In genomic region chr2:119329123-119329817, GRCm38 (mm10) we compare ENCODE assay signal across 10 mouse cellular contexts. TPM values are rescaled to one million over a fixed set of nuclear protein-coding genes. Genes with fewer than 3 reads are reported as not detected.
DNase-seq lines count a peak whose midpoint lies in the region; ATAC-seq and TF ChIP-seq lines count a peak whose summit lies in the region.
"Had no signal": no experiment of that assay in that cellular context is flagged by ENCODE, and none has a peak within 500 bp of the region (broad histone marks: within the 10 kb centered on the region; RNA-seq: fewer than 3 reads in every experiment).

No protein-coding gene starts in this region.

- peak overlapping the region; percentile 96; the same call in 1 of the 2 replicates for H3K4me2 ChIP-seq in heart, embryonic 11.5 days
- H3K4me2 ChIP-seq in lung, embryonic 14.5 days, result peak overlapping the region; percentile 92
- no peak overlapping the region for H3K4me2 ChIP-seq in hindbrain, embryonic 16.5 days (ENCODE audit: low read length)
- no peak overlapping the region for H3K4me2 ChIP-seq in neural tube, embryonic 14.5 days (ENCODE audit: low read depth, low read length)

- WGBS in heart, embryonic 11.5 days (ENCODE audit: insufficient replicate concordance), result 53% methylated on average over 3 of the region's 3 CpGs
- 35% methylated on average over 3 of the region's 3 CpGs for WGBS in lung, embryonic 14.5 days
- 41% methylated on average over 3 of the region's 3 CpGs for WGBS in hindbrain, embryonic 16.5 days
- WGBS in neural tube, embryonic 14.5 days, result 40% methylated on average over 3 of the region's 3 CpGs

- no peak for TF ChIP-seq CTCF in lung, embryonic 14.5 days (IDR thresholded peaks at IDR 0.05; ENCODE audit: low read depth)

- DNase-seq in heart, postnatal 14 days, result no peak
- peak; percentile 61 for DNase-seq in lung, embryonic 14.5 days
- no peak for DNase-seq in lung, postnatal 14 days
- no peak for DNase-seq in frontal cortex, adult 2 months (ENCODE audit: extremely low spot score in 1 of 2, low spot score in 1 of 2)
- DNase-seq in embryo, embryonic 10.5 days (ENCODE audit: low spot score), result no peak
- DNase-seq: liver, embryonic 13.5 days had no signal

- no peak overlapping the region for H3K9ac ChIP-seq in heart, embryonic 11.5 days (ENCODE audit: low read depth, low read length)
- H3K9ac ChIP-seq in lung, embryonic 14.5 days, result no peak overlapping the region
- H3K9ac ChIP-seq in hindbrain, embryonic 16.5 days (ENCODE audit: low read depth, low read length), result no peak overlapping the region
- H3K9ac ChIP-seq in neural tube, embryonic 14.5 days (replicated peaks; ENCODE audit: low read depth, low read length), result no peak overlapping the region
- H3K9ac ChIP-seq: liver, embryonic 13.5 days had no signal

- peaks cover 16% of the 10 kb centered on the region for H3K4me1 ChIP-seq in heart, embryonic 11.5 days (ENCODE audit: control insufficient read depth, insufficient read depth, low read length)
- peaks cover 12% of the 10 kb centered on the region for H3K4me1 ChIP-seq in lung, embryonic 14.5 days (ENCODE audit: insufficient read depth)
- peaks cover 34% of the 10 kb centered on the region for H3K4me1 ChIP-seq in hindbrain, embryonic 16.5 days (ENCODE audit: control insufficient read depth, insufficient read depth, low read depth, low read length)
- H3K4me1 ChIP-seq in neural tube, embryonic 14.5 days (ENCODE audit: control insufficient read depth, insufficient read depth, low read length), result peaks cover 31% of the 10 kb centered on the region

- H3K36me3 ChIP-seq in heart, embryonic 11.5 days (ENCODE audit: control insufficient read depth, insufficient read depth, low read length), result no peaks in the 10 kb centered on the region
- H3K36me3 ChIP-seq in lung, embryonic 14.5 days (ENCODE audit: insufficient read depth), result peaks cover 13% of the 10 kb centered on the region
- no peaks in the 10 kb centered on the region for H3K36me3 ChIP-seq in hindbrain, embryonic 16.5 days (ENCODE audit: control insufficient read depth, insufficient read depth, low read length)
- no peaks in the 10 kb centered on the region for H3K36me3 ChIP-seq in neural tube, embryonic 14.5 days (ENCODE audit: control insufficient read depth, insufficient read depth, low read length)
- H3K36me3 ChIP-seq: liver, embryonic 13.5 days had no signal

- intact Hi-C loops in heart, postnatal 14 days (cut with DNase I), result no loop called here

- H3K27ac ChIP-seq in heart, embryonic 11.5 days (ENCODE audit: low read depth, low read length), result no peak overlapping the region
- H3K27ac ChIP-seq in lung, embryonic 14.5 days (ENCODE audit: low read depth), result peak overlapping the region; percentile 67
- peak overlapping the region; percentile 27; the same call in 1 of the 2 replicates for H3K27ac ChIP-seq in hindbrain, embryonic 16.5 days (ENCODE audit: low read depth, low read length)
- no peak overlapping the region for H3K27ac ChIP-seq in neural tube, embryonic 14.5 days (ENCODE audit: low read depth, low read length)
- H3K27ac ChIP-seq: liver, embryonic 13.5 days had no signal

- peaks cover 74% of the 10 kb centered on the region for H3K27me3 ChIP-seq in heart, embryonic 11.5 days (ENCODE audit: control insufficient read depth, insufficient read depth, low read length)
- H3K27me3 ChIP-seq in lung, embryonic 14.5 days (ENCODE audit: insufficient read depth, low read length), result peaks cover 53% of the 10 kb centered on the region
- peaks cover 46% of the 10 kb centered on the region for H3K27me3 ChIP-seq in hindbrain, embryonic 16.5 days (replicated peaks; ENCODE audit: control insufficient read depth, insufficient read depth, low read length)
- peaks cover 54% of the 10 kb centered on the region for H3K27me3 ChIP-seq in neural tube, embryonic 14.5 days (ENCODE audit: control insufficient read depth, insufficient read depth, low read length)

- H3K4me3 ChIP-seq in heart, embryonic 11.5 days (ENCODE audit: low read depth, low read length), result no peak overlapping the region
- no peak overlapping the region for H3K4me3 ChIP-seq in lung, embryonic 14.5 days (ENCODE audit: low read depth, low read length)
- H3K4me3 ChIP-seq in hindbrain, embryonic 16.5 days (ENCODE audit: low read length), result no peak overlapping the region
- no peak overlapping the region for H3K4me3 ChIP-seq in neural tube, embryonic 14.5 days (ENCODE audit: low read depth, low read length)
- H3K4me3 ChIP-seq: liver, embryonic 13.5 days had no signal

- no peak for ATAC-seq in heart, embryonic 11.5 days (replicated peaks; ENCODE audit: insufficient number of reproducible peaks, low FRiP score, low TSS enrichment)
- ATAC-seq in lung, embryonic 14.5 days (ENCODE audit: insufficient read depth), result peak; percentile 59
- ATAC-seq in hindbrain, embryonic 16.5 days, result peak; percentile 35; the same call in 1 of the 2 replicates
- peak; percentile 35 for ATAC-seq in neural tube, embryonic 14.5 days (ENCODE audit: low read depth)

- H3K9me3 ChIP-seq in heart, embryonic 11.5 days (replicated peaks; ENCODE audit: control insufficient read depth, low read length), result no peaks in the 10 kb centered on the region
- H3K9me3 ChIP-seq in lung, embryonic 14.5 days (ENCODE audit: low read depth, low read length), result no peaks in the 10 kb centered on the region
- no peaks in the 10 kb centered on the region for H3K9me3 ChIP-seq in hindbrain, embryonic 16.5 days (ENCODE audit: control insufficient read depth, low read length)
- H3K9me3 ChIP-seq in neural tube, embryonic 14.5 days (ENCODE audit: control insufficient read depth, low read length), result no peaks in the 10 kb centered on the region
- H3K9me3 ChIP-seq: liver, embryonic 13.5 days had no signal

RNA-seq across cellular contexts. Expression of gene Dll4, which starts 3.7 kb away (rescaled TPM):
- polyA plus RNA-seq in heart, embryonic 11.5 days (2014; fragmentation: Nextera tagmentation; extraction: Ambion mirVana), result 3.7 and 5.0 TPM in 2 replicates
- 10 to 100 TPM; 19.5 to 22.3 TPM for total RNA-seq in heart, postnatal 14 days (2021)
- polyA plus RNA-seq in lung, embryonic 14.5 days (2014; fragmentation: Nextera tagmentation; extraction: Ambion mirVana), result 8.1 and 10.0 TPM in 2 replicates
- polyA plus RNA-seq in hindbrain, embryonic 16.5 days (2015; fragmentation: Nextera tagmentation; extraction: Ambion mirVana), result 5.3 and 6.0 TPM in 2 replicates
- 2.1 and 2.7 TPM in 2 replicates for polyA plus RNA-seq in neural tube, embryonic 14.5 days (2014; fragmentation: Nextera tagmentation; extraction: Ambion mirVana)
- 3.3 and 4.2 TPM in 2 replicates for polyA plus RNA-seq in frontal cortex, adult 2 months (2012; rRNA removed)

RNA-seq across cellular contexts. Expression of gene Chac1, which starts 21.8 kb away (rescaled TPM):
- polyA plus RNA-seq in heart, embryonic 11.5 days (2014; fragmentation: Nextera tagmentation; extraction: Ambion mirVana), result 0.35 and 0.74 TPM in 2 replicates
- 10 to 100 TPM; 12.8 to 13.0 TPM for total RNA-seq in heart, postnatal 14 days (2021)
- 0.64 and 0.70 TPM in 2 replicates for polyA plus RNA-seq in lung, embryonic 14.5 days (2014; fragmentation: Nextera tagmentation; extraction: Ambion mirVana)
- polyA plus RNA-seq in hindbrain, embryonic 16.5 days (2015; fragmentation: Nextera tagmentation; extraction: Ambion mirVana), result 12.3 and 14.9 TPM in 2 replicates
- 6.5 and 11.2 TPM in 2 replicates for polyA plus RNA-seq in neural tube, embryonic 14.5 days (2014; fragmentation: Nextera tagmentation; extraction: Ambion mirVana)
- polyA plus RNA-seq in frontal cortex, adult 2 months (2012; rRNA removed), result 7.1 and 7.6 TPM in 2 replicates

RNA-seq across cellular contexts. Expression of gene Vps18, which starts 40.7 kb away (rescaled TPM):
- polyA plus RNA-seq in heart, embryonic 11.5 days (2014; fragmentation: Nextera tagmentation; extraction: Ambion mirVana), result 6.9 and 8.7 TPM in 2 replicates
- total RNA-seq in heart, postnatal 14 days (2021), result 10 to 100 TPM; 12.8 to 13.3 TPM
- 15.9 and 17.5 TPM in 2 replicates for polyA plus RNA-seq in lung, embryonic 14.5 days (2014; fragmentation: Nextera tagmentation; extraction: Ambion mirVana)
- 28.2 and 30.4 TPM in 2 replicates for polyA plus RNA-seq in hindbrain, embryonic 16.5 days (2015; fragmentation: Nextera tagmentation; extraction: Ambion mirVana)
- 14.8 and 19.7 TPM in 2 replicates for polyA plus RNA-seq in neural tube, embryonic 14.5 days (2014; fragmentation: Nextera tagmentation; extraction: Ambion mirVana)
- polyA plus RNA-seq in frontal cortex, adult 2 months (2012; rRNA removed), result 28.6 and 28.8 TPM in 2 replicates

RNA-seq across cellular contexts. Expression of gene Rhov, which starts 58.2 kb away (rescaled TPM):
- polyA plus RNA-seq in heart, embryonic 11.5 days (2014; fragmentation: Nextera tagmentation; extraction: Ambion mirVana), result not detected in 2 replicates
- total RNA-seq in heart, postnatal 14 days (2021), result not detected
- polyA plus RNA-seq in lung, embryonic 14.5 days (2014; fragmentation: Nextera tagmentation; extraction: Ambion mirVana), result 0.11 and 0.24 TPM in 2 replicates
- polyA plus RNA-seq in hindbrain, embryonic 16.5 days (2015; fragmentation: Nextera tagmentation; extraction: Ambion mirVana), result 48.2 and 56.9 TPM in 2 replicates
- polyA plus RNA-seq in neural tube, embryonic 14.5 days (2014; fragmentation: Nextera tagmentation; extraction: Ambion mirVana), result 24.6 and 31.9 TPM in 2 replicates
- polyA plus RNA-seq in frontal cortex, adult 2 months (2012; rRNA removed), result 6.2 and 6.5 TPM in 2 replicates
- total RNA-seq: hematopoietic stem cell, adult 5-6 weeks had no signal

Comparison
In these comparisons a context has a peak if more than half of its experiments do, and no peak if none do; other contexts are left out.
1. H3K27ac ChIP-seq: peak in lung, embryonic 14.5 days (single experiment) and hindbrain, embryonic 16.5 days (single experiment); none in heart, embryonic 11.5 days (single experiment) and neural tube, embryonic 14.5 days (single experiment).
2. H3K4me2 ChIP-seq: peak in heart, embryonic 11.5 days (single experiment) and lung, embryonic 14.5 days (single experiment); none in hindbrain, embryonic 16.5 days (single experiment) and neural tube, embryonic 14.5 days (single experiment).